Mouse (Mus musculus): ENCODE data around the gene Gm11096. TPM values are rescaled to one million over a fixed set of nuclear protein-coding genes. Genes with fewer than 3 reads are reported as not detected.

The Gm11096 gene
- polyA plus RNA-seq, 2 experiments: not detected

DNA sequence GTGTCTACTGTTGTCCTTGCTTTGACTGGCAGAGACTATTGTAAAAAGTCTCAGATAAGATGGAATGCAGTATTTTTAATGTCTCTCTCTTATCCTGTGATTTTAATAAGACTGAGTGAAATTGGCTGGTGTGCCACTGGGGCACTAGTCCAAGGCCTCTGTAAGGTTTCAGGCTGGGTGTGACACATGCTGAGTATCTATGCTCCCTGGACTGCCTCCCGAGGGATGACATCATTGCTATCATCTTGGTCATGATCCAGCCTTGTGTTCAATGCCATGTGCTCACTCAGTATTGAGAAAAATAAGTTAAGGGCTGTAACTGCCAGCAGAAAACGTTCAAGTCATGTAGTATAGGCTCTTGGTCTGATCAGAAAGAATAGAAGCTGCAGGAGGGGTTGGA lies 38.9 kb upstream of the Gm11096 start:
- Histone ChIP-seq H3K27ac (no peak overlapping the region), H3K9ac (replicated peaks) (no peak overlapping the region), H3K27me3 (ENCODE audit: control insufficient read depth, insufficient read depth, low read length) (no peaks in the 10 kb centered on the region), H3K36me3 (replicated peaks; ENCODE audit: control insufficient read depth, insufficient read depth, low read depth) (no peaks in the 10 kb centered on the region), H3K4me2 (ENCODE audit: low read depth) (no peak overlapping the region), H3K9me3 (ENCODE audit: control insufficient read depth, low read length) (no peaks in the 10 kb centered on the region), H3K4me1 (replicated peaks; ENCODE audit: control insufficient read depth in 2 of 2, insufficient read depth in 2 of 2, low read length in 1 of 2) (no peaks in the 10 kb centered on the region), H3K4me3 (ENCODE audit: insufficient read depth in 1 of 2, low read depth in 2 of 2, low read length in 2 of 2) (no peak overlapping the region)
- DNase-seq (ENCODE audit: low read depth in 3 of 3, low spot score in 3 of 3) (no peak), ATAC-seq (ENCODE audit: insufficient read depth) (no peak)
- TF ChIP-seq CTCF (IDR thresholded peaks at IDR 0.05; ENCODE audit: low read depth): no peak
- no peak for TF ChIP-seq EP300 (IDR thresholded peaks at IDR 0.05; ENCODE audit: low read depth)
- WGBS (ENCODE audit: insufficient replicate concordance): 48% methylated on average over 2 of the region's 2 CpGs

DNA sequence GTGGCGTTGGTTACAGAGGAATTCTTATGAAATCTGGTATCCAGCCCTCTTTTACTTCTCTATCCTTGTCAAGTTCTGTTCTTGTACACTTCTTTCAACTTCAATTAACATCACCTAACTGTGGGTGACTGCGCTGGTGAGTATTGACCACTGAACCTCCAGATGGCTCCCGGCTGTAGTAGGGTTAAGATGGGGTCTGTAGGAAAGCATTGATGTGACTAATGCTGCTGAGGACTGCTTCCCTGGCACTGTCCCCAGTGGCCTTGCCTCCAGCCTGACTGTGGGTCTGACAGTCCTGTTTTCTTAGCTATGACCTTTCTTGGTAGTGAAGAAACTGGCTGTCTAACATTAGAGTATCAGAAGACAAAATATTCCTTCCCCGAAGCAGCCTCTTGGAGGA lies 38.4 kb upstream of the Gm11096 start:
- Histone ChIP-seq H3K9me3 (ENCODE audit: control insufficient read depth, low read length) (no peaks in the 10 kb centered on the region), H3K36me3 (replicated peaks; ENCODE audit: control insufficient read depth, insufficient read depth, low read depth) (no peaks in the 10 kb centered on the region), H3K4me2 (ENCODE audit: low read depth) (no peak overlapping the region), H3K9ac (replicated peaks) (no peak overlapping the region), H3K27me3 (ENCODE audit: control insufficient read depth, insufficient read depth, low read length) (no peaks in the 10 kb centered on the region), H3K27ac (no peak overlapping the region), H3K4me1 (replicated peaks; ENCODE audit: control insufficient read depth in 2 of 2, insufficient read depth in 2 of 2, low read length in 1 of 2) (no peaks in the 10 kb centered on the region), H3K4me3 (ENCODE audit: insufficient read depth in 1 of 2, low read depth in 2 of 2, low read length in 2 of 2) (no peak overlapping the region)
- TF ChIP-seq CTCF (IDR thresholded peaks at IDR 0.05; ENCODE audit: low read depth): no peak
- no peak for TF ChIP-seq EP300 (IDR thresholded peaks at IDR 0.05; ENCODE audit: low read depth)
- 59% methylated on average over 4 of the region's 4 CpGs for WGBS (ENCODE audit: insufficient replicate concordance)
- ATAC-seq (ENCODE audit: insufficient read depth) (no peak), DNase-seq (ENCODE audit: low read depth in 3 of 3, low spot score in 3 of 3) (no peak)

DNA sequence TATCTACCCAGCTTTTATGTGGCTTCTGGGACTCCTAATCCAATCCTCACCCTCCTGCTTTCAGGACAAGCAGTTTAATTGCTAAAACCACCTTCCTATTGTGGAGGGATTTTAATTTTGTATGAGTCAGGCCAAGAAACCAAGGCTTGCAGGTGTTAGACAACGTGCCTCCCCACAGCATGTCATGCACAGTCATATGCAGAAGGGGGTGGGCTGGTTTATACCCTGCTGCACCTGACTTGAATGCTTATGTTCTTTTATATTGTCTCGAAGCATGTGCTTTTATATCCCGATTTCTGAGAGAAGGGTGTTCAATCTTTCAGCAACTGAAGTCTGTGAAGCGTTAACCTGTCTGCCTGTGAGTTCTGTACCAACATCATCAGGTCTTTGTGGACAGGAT lies 37.3 kb upstream of the Gm11096 start:
- no peak for TF ChIP-seq CTCF (IDR thresholded peaks at IDR 0.05; ENCODE audit: low read depth)
- no peak for TF ChIP-seq EP300 (IDR thresholded peaks at IDR 0.05; ENCODE audit: low read depth)
- H3K27me3 ChIP-seq (ENCODE audit: control insufficient read depth, insufficient read depth, low read length): no peaks in the 10 kb centered on the region
- no peaks in the 10 kb centered on the region for H3K36me3 ChIP-seq (replicated peaks; ENCODE audit: control insufficient read depth, insufficient read depth, low read depth)
- DNase-seq (ENCODE audit: low read depth in 3 of 3, low spot score in 3 of 3) (no peak), ATAC-seq (ENCODE audit: insufficient read depth) (no peak)
- H3K4me3 ChIP-seq (ENCODE audit: insufficient read depth in 1 of 2, low read depth in 2 of 2, low read length in 2 of 2): no peak overlapping the region
- no peak overlapping the region for H3K9ac ChIP-seq (replicated peaks)
- 68% methylated on average over 4 of the region's 4 CpGs for WGBS (ENCODE audit: insufficient replicate concordance)
- no peaks in the 10 kb centered on the region for H3K9me3 ChIP-seq (ENCODE audit: control insufficient read depth, low read length)
- no peak overlapping the region for H3K4me2 ChIP-seq (ENCODE audit: low read depth)
- H3K4me1 ChIP-seq (replicated peaks; ENCODE audit: control insufficient read depth in 2 of 2, insufficient read depth in 2 of 2, low read length in 1 of 2): no peaks in the 10 kb centered on the region
- no peak overlapping the region for H3K27ac ChIP-seq

DNA sequence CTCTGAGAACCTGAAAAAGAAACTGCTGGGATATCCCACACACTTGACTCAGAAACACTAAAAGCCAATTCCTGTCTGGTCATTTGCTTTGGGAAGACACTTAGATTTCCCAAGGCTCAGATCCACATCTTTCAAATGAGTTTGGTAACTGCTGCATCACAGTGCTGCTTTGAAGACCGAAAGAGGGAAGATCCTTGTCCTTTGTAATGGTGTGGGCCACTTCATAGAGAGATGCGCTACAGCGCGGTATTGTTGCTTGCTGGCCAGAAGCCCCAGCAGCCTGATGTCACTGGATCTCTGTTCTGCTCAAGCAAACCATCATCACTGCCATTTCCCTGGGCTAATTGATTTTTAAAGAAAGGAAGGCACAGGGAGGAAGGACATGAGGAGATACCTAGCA lies 28.8 kb upstream of the Gm11096 start:
- no peak overlapping the region for H3K4me3 ChIP-seq (ENCODE audit: insufficient read depth in 1 of 2, low read depth in 2 of 2, low read length in 2 of 2)
- no peaks in the 10 kb centered on the region for H3K9me3 ChIP-seq (ENCODE audit: control insufficient read depth, low read length)
- no peaks in the 10 kb centered on the region for H3K4me1 ChIP-seq (replicated peaks; ENCODE audit: control insufficient read depth in 2 of 2, insufficient read depth in 2 of 2, low read length in 1 of 2)
- no peak overlapping the region for H3K27ac ChIP-seq
- H3K9ac ChIP-seq (replicated peaks): no peak overlapping the region
- no peaks in the 10 kb centered on the region for H3K36me3 ChIP-seq (replicated peaks; ENCODE audit: control insufficient read depth, insufficient read depth, low read depth)
- TF ChIP-seq EP300 (IDR thresholded peaks at IDR 0.05; ENCODE audit: low read depth) (no peak), CTCF (IDR thresholded peaks at IDR 0.05; ENCODE audit: low read depth) (no peak)
- H3K27me3 ChIP-seq (ENCODE audit: control insufficient read depth, insufficient read depth, low read length): no peaks in the 10 kb centered on the region
- no peak for ATAC-seq (ENCODE audit: insufficient read depth)
- DNase-seq (ENCODE audit: low read depth in 3 of 3, low spot score in 3 of 3): no peak
- no peak overlapping the region for H3K4me2 ChIP-seq (ENCODE audit: low read depth)
- WGBS (ENCODE audit: insufficient replicate concordance): 72% methylated on average over 4 of the region's 4 CpGs

- WGBS (ENCODE audit: insufficient replicate concordance): 57% methylated on average over 6 of the region's 6 CpGs
- H3K27ac ChIP-seq: no peak overlapping the region
Observed at GRCm38 (mm10) chr17:81416361-81417114, 25.0 kb upstream of the Gm11096 start.

More at GRCm38 (mm10) chr17:81416361-81417114, 25.0 kb upstream of the Gm11096 start:
- Histone ChIP-seq H3K36me3 (replicated peaks; ENCODE audit: control insufficient read depth, insufficient read depth, low read depth) (no peaks in the 10 kb centered on the region), H3K9me3 (ENCODE audit: control insufficient read depth, low read length) (no peaks in the 10 kb centered on the region), H3K9ac (replicated peaks) (no peak overlapping the region), H3K27me3 (ENCODE audit: control insufficient read depth, insufficient read depth, low read length) (no peaks in the 10 kb centered on the region), H3K4me2 (ENCODE audit: low read depth) (no peak overlapping the region), H3K4me1 (replicated peaks; ENCODE audit: control insufficient read depth in 2 of 2, insufficient read depth in 2 of 2, low read length in 1 of 2) (no peaks in the 10 kb centered on the region), H3K4me3 (ENCODE audit: insufficient read depth in 1 of 2, low read depth in 2 of 2, low read length in 2 of 2) (no peak overlapping the region)
- no peak for ATAC-seq (ENCODE audit: insufficient read depth)
- no peak for TF ChIP-seq CTCF (IDR thresholded peaks at IDR 0.05; ENCODE audit: low read depth)
- no peak for DNase-seq (ENCODE audit: low read depth in 3 of 3, low spot score in 3 of 3)

Measured in liver, embryonic 14.5 days (tissue).